In genomic region chr15:86091201-86091997, GRCm38 (mm10) we compare ENCODE assay signal across 13 mouse cellular contexts. TPM values are rescaled to one million over a fixed set of nuclear protein-coding genes. Genes with fewer than 3 reads are reported as not detected.
DNase-seq lines count a peak whose midpoint lies in the region; ATAC-seq and TF ChIP-seq lines count a peak whose summit lies in the region.
"Had no signal": no experiment of that assay in that cellular context is flagged by ENCODE, and none has a peak within 500 bp of the region (broad histone marks: within the 10 kb centered on the region; RNA-seq: fewer than 3 reads in every experiment).

No protein-coding gene starts in this region.

- H3K27me3 ChIP-seq in kidney, embryonic 16.5 days (ENCODE audit: insufficient read depth, low read length), result no peaks in the 10 kb centered on the region
- no peaks in the 10 kb centered on the region for H3K27me3 ChIP-seq in liver, embryonic 16.5 days (ENCODE audit: control insufficient read depth, insufficient read depth, low read depth, low read length)
- H3K27me3 ChIP-seq: limb, embryonic 13.5 days had no signal

- TF ChIP-seq POLR2A in embryonic fibroblast, embryonic 13.5 days (IDR thresholded peaks at IDR 0.05; ENCODE audit: low read depth, low read length), result no peak

- no peak overlapping the region for H3K4me3 ChIP-seq in kidney, embryonic 16.5 days (ENCODE audit: low read length)
- no peak overlapping the region for H3K4me3 ChIP-seq in embryonic fibroblast, embryonic 13.5 days (ENCODE audit: insufficient read depth, low read length)
- H3K4me3 ChIP-seq in liver, embryonic 16.5 days (ENCODE audit: low read depth, low read length), result no peak overlapping the region
- H3K4me3 ChIP-seq: hindbrain, embryonic 10.5 days; limb, embryonic 13.5 days had no signal

- DNase-seq in heart, adult 11 months, result peak; percentile 94
- no peak for DNase-seq in heart, postnatal 25 days (ENCODE audit: low spot score)
- DNase-seq in kidney, adult 18-20 months, result no peak
- DNase-seq in urinary bladder, postnatal 25 days (ENCODE audit: low spot score), result no peak
- DNase-seq in thymus, postnatal 0 days (ENCODE audit: low spot score), result no peak
- DNase-seq: adrenal gland, adult 8-10 months; cerebellum, postnatal 36 days; midbrain, embryonic 14.5 days had no signal

- H3K4me2 ChIP-seq in kidney, embryonic 16.5 days (replicated peaks; ENCODE audit: low read depth, low read length), result no peak overlapping the region
- no peak overlapping the region for H3K4me2 ChIP-seq in liver, embryonic 16.5 days (ENCODE audit: low read depth, low read length)
- H3K4me2 ChIP-seq: limb, embryonic 13.5 days had no signal

- no peaks in the 10 kb centered on the region for H3K9me3 ChIP-seq in kidney, embryonic 16.5 days (ENCODE audit: low read length)
- no peaks in the 10 kb centered on the region for H3K9me3 ChIP-seq in liver, embryonic 16.5 days (replicated peaks; ENCODE audit: control insufficient read depth, low read length)
- H3K9me3 ChIP-seq: hindbrain, embryonic 10.5 days; limb, embryonic 13.5 days had no signal

- 0 out of 2 replicates have a peak overlapping the region, but pooled peaks have one; percentile 32 for H3K9ac ChIP-seq in kidney, embryonic 16.5 days (replicated peaks; ENCODE audit: low read length)
- H3K9ac ChIP-seq in liver, embryonic 16.5 days (ENCODE audit: low read depth, low read length), result no peak overlapping the region
- H3K9ac ChIP-seq: limb, embryonic 13.5 days had no signal

- 0 out of 2 replicates have a peak, but pooled peaks cover 2% of the 10 kb centered on the region for H3K36me3 ChIP-seq in kidney, embryonic 16.5 days (ENCODE audit: insufficient read depth, low read length)
- H3K36me3 ChIP-seq in liver, embryonic 16.5 days (ENCODE audit: control insufficient read depth, insufficient read depth), result no peaks in the 10 kb centered on the region

- TF ChIP-seq CTCF in embryonic fibroblast, embryonic 13.5 days (IDR thresholded peaks at IDR 0.05; ENCODE audit: borderline replicate concordance, insufficient read depth, low read length), result no peak

- no peak for ATAC-seq in kidney, embryonic 16.5 days (ENCODE audit: low FRiP score, low TSS enrichment)
- no peak for ATAC-seq in liver, embryonic 16.5 days (ENCODE audit: low read depth)

- H3K27ac ChIP-seq in kidney, embryonic 16.5 days (ENCODE audit: low read length), result peak overlapping the region; percentile 92
- peak overlapping the region; percentile 76; the same call in 1 of the 2 replicates for H3K27ac ChIP-seq in embryonic fibroblast, embryonic 13.5 days (ENCODE audit: insufficient read depth, low read length)
- peak overlapping the region; percentile 71 for H3K27ac ChIP-seq in liver, embryonic 16.5 days (ENCODE audit: low read length)
- H3K27ac ChIP-seq: limb, embryonic 13.5 days had no signal

- peaks cover 69% of the 10 kb centered on the region for H3K4me1 ChIP-seq in kidney, embryonic 16.5 days (ENCODE audit: insufficient read depth, low read length)
- H3K4me1 ChIP-seq in embryonic fibroblast, embryonic 13.5 days (ENCODE audit: control insufficient read depth, insufficient read depth, low read length), result peaks cover 27% of the 10 kb centered on the region
- peaks cover 28% of the 10 kb centered on the region for H3K4me1 ChIP-seq in liver, embryonic 16.5 days (ENCODE audit: control insufficient read depth, low read depth, low read length)

- intact Hi-C loops in heart, postnatal 25 days (cut with DNase I), result loop anchor here (2.0 kb wide), 3 partner anchors 21 to 37 kb away; no protein-coding TSS in a partner anchor

- 82% methylated on average over 23 of the region's 23 CpGs for WGBS in kidney, embryonic 16.5 days
- WGBS in liver, embryonic 16.5 days (ENCODE audit: insufficient replicate concordance), result 86% methylated on average over 23 of the region's 23 CpGs

RNA-seq across cellular contexts. Expression of gene Gramd4, which starts 33.9 kb away (rescaled TPM):
- 10 to 100 TPM; 30.4 to 34.7 TPM for total RNA-seq in heart, postnatal 25 days (2021)
- polyA plus RNA-seq in kidney, embryonic 16.5 days (2015; fragmentation: Nextera tagmentation; extraction: Ambion mirVana), result 12.1 and 14.9 TPM in 2 replicates
- 18.0 and 31.4 TPM in 2 replicates for polyA plus RNA-seq in embryonic fibroblast, embryonic 13.5 days (2011; ENCODE audit: insufficient read length, low read depth, missing spikeins)
- polyA plus RNA-seq in liver, embryonic 16.5 days (2015; fragmentation: Nextera tagmentation; extraction: Ambion mirVana), result 3.4 and 3.5 TPM in 2 replicates
- polyA plus RNA-seq in thymus, postnatal 0 days (2015; fragmentation: Nextera tagmentation; extraction: Ambion mirVana), result 14.8 TPM in 2 replicates

RNA-seq across cellular contexts. Expression of gene Celsr1, which starts 57.8 kb away (rescaled TPM):
- 1 to 10 TPM; 6.6 to 7.2 TPM for total RNA-seq in heart, postnatal 25 days (2021)
- 3.5 and 3.9 TPM in 2 replicates for polyA plus RNA-seq in kidney, embryonic 16.5 days (2015; fragmentation: Nextera tagmentation; extraction: Ambion mirVana)
- polyA plus RNA-seq in embryonic fibroblast, embryonic 13.5 days (2011; ENCODE audit: insufficient read length, low read depth, missing spikeins), result 0.20 and 0.91 TPM in 2 replicates
- polyA plus RNA-seq in liver, embryonic 16.5 days (2015; fragmentation: Nextera tagmentation; extraction: Ambion mirVana), result 0.02 and 0.09 TPM in 2 replicates
- 2.9 and 3.6 TPM in 2 replicates for polyA plus RNA-seq in thymus, postnatal 0 days (2015; fragmentation: Nextera tagmentation; extraction: Ambion mirVana)
